Mouse (Mus musculus): ENCODE measurements around the gene Kifc3.

DNA sequence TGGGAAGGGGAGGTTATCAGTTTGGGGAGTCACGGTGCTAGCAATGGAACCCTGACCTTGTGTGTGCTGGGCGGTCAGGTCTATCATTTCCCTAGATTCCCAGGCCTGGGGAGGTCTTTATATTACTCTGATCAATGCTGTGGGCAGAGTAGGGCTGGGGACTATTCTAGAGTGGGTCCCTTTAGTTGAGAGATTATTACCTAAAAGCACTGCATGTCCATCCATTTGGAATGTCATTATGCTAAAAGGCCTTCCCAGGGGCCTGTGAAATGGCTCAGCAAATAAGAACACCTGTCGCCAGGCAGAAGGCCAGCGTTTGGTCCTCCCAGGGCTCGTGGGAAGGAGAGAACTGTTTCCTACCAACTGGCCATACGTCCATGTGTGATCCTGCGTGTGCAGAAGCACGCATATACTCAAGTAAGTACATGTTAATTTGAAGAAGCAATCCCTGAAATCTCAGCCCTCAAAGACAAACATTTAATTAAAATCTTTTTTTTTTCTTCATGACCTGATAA lies 499 bp downstream of the Kifc3 start:
- no peak for TF ChIP-seq EP300 (IDR thresholded peaks at IDR 0.05; ENCODE audit: low read depth in 1 of 2, low read length in 2 of 2)
- TF ChIP-seq USF1 (IDR thresholded peaks at IDR 0.05; ENCODE audit: low read depth, low read length), result no peak
- TF ChIP-seq TAL1 (IDR thresholded peaks at IDR 0.05; ENCODE audit: low read length), result no peak
- no peak for TF ChIP-seq CTCF (IDR thresholded peaks at IDR 0.05 in 2 of 3, conservative IDR thresholded peaks at IDR 0.05 in 1 of 3; ENCODE audit: control insufficient read depth in 1 of 3, insufficient read depth in 1 of 3, low read depth in 2 of 3, low read length in 3 of 3, poor library complexity in 1 of 3, severe bottlenecking in 1 of 3)
- no peak for TF ChIP-seq POLR2A (IDR thresholded peaks at IDR 0.05; ENCODE audit: control insufficient read depth in 1 of 2, insufficient read depth in 1 of 2, low read depth in 1 of 2, low read length in 2 of 2, poor library complexity in 1 of 2)
- no peak for TF ChIP-seq MYB (IDR thresholded peaks at IDR 0.05; ENCODE audit: low read depth, low read length)
- no peak for TF ChIP-seq POLR2AphosphoS2 (IDR thresholded peaks at IDR 0.05; ENCODE audit: low read length)
- TF ChIP-seq TCF12 (IDR thresholded peaks at IDR 0.05; ENCODE audit: low read depth, low read length), result no peak
- no peak for TF ChIP-seq ZMIZ1 (IDR thresholded peaks at IDR 0.05; ENCODE audit: low read depth, low read length)
- no peak for TF ChIP-seq RCOR1 (IDR thresholded peaks at IDR 0.05; ENCODE audit: low read depth, low read length)
- no peak for TF ChIP-seq CHD2 (IDR thresholded peaks at IDR 0.05; ENCODE audit: low read length)

Data from MEL (cell line).